Mouse (Mus musculus) cerebellum, adult 11 months (tissue): Measurements from ENCODE around the gene Chia1.
"Not testable (repeated sequence)": the region's sequence is repeated elsewhere in the genome, so short reads cannot be mapped to it uniquely, and the experiment has no call there.

Source experiments
- DNase-seq: peaks from one replicate; pipeline ENCODE4 v3.0.0; 2022

Gene Chia1

DNA sequence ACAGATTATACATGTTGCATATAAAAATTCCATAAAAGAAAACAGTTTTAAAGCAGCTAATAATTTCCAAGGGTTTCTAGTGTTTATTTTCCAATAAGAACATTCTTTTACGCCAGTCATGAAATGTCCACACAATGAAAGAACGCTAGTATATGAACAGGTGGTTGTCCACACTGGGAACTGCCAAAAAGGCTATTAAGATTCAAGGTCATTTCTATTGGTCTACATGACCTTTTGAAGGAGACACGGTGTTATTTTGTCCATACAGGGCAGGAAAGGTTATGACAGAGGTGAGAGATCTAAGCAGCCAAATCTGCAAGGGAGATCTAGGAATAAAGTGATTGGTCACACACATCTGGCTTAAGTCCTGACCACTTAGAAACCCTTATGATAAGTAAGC, at the start of gene Chia1:
Gene Chia1, plus strand, starts transcription at position 301 of the 400 bp plus-strand sequence.
- DNase-seq, result no peak

DNA sequence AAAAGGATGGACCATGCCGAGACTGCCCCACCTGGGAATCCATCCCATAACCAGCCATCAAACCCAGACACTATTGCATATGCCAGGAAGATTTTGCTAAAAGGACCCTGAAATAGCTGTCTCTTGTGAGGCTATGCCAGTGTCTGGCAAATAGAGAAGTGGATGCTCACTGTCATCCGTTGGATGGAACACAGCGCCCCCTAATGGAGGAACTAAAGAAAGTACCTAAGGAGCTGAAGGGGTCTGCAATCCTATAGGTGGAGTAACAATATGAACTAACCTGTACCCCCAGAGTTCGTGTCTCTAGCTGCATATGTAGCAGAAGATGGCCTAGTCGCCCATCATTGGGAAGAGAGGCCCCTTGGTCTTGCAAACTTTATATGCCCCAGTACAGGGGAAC, 45.3 kb upstream of the Chia1 start:
- not testable (repeated sequence) for DNase-seq

DNA sequence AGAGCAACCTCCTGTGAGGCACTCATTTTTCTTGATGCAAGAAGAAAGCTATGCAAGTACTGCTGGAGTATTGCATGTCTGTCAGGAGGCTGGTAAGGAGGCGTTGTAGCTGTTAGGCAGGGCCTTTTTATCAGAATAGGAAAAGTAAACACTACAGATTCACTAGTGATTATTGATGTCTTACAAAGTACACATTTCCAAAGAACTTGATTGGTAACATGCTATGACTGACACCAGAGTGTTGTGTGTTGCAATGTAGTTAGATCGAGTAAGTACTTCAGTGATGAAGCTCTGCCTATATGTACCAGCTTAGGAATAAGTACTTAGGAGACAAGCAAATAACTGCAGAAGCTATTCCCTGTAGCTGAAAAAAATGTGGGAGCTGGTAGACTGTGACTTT, 42.0 kb upstream of the Chia1 start:
- DNase-seq, result no peak

DNA sequence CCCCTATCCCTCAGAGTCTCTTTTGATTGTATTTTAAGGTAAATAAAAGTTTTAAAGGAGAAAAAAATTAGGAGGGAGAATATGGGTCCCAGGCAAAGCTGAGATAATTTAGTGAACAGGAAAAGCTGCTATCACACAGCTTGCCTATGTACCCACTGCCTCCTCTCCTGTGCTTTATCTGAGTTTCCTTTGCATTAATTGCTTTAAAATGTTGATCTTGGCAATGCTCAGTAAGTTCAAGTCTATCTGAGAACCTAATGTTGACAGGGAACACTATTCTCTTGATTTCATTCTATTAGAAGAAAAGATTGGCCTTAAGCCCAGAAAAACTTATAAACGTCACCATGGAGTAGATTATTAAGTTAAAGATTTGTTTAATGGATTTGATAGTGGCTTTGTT, 38.2 kb upstream of the Chia1 start:
- no peak for DNase-seq

DNA sequence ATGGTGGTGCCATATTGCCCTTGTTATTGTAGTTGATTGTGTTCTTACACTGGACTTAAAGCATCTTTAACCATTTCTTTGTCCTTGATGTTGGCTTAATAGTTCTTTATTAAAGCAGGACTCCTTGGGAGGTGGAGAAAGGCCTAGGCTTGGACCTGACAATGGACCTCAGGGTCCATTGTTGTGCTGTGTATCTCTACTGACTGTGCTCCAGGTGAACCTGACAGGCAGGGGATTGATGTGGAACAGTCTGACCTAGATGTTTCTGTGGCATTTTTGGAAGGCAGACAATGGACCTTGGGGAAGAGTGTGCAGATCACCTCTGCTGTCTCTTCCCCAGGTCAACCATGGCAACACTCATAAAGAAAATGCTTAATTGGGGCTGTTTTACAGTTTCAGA, 14.0 kb downstream of the Chia1 start:
- no peak for DNase-seq

DNA sequence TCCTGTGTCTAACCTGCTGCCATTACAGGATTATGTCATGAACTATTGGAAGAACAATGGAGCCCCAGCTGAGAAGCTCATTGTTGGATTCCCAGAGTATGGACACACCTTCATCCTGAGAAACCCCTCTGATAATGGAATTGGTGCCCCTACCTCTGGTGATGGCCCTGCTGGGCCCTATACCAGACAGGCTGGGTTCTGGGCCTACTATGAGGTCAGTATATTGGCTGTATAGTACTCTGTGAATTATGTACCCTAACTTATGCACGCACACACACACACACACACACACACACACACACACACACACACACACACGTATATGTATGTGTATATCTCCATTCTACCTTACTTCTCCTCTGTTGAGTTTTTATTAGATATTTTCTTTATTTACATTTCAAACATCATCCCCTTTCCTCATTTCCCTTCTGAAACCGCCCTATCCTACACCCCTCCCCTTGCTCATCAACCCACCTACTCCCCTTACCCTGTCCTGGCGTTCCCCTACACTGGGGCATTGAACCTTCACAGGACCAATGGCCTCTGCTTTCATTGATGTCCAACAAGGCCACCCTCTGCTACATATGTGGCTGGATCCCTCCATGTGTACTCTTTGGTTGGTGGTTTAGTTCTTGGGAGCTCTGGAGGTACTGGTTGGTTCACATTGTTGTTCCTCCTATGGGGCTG, 15.9 kb downstream of the Chia1 start:
- no peak for DNase-seq

DNA sequence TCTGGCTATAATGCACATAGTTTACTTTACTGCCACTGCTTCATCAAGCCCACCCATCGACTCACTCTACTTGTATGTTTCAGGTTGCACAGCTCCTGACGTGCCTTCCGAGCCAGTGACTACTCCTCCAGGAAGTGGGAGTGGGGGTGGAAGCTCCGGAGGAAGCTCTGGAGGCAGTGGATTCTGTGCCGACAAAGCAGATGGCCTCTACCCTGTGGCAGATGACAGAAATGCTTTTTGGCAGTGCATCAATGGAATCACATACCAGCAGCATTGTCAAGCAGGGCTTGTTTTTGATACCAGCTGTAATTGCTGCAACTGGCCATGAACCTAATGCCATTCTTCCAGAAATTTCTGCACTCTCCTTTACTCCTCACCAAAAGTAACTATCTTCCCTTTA, 18.7 kb downstream of the Chia1 start:
- DNase-seq, result peak; percentile 94

DNA sequence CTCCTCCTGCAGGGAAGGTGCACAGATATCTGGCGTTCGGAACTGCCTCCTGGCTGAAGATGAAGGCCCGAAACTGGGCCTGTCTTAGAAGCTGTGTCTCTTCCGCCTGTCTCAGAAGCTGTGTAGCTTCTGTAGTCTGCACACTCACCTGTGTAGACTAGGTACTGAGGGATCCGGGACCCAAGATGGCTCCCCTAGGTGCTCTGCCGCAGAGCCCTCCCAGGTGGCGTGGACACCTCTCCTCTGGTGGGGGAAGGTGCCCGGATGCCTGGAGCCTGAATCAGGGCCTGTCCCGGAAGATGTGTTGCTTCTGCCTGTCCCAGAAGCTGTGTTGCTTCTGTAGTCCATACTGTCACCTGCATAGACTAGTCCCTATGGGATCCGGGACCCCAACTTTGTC, 31.1 kb downstream of the Chia1 start:
- no peak for DNase-seq

DNA sequence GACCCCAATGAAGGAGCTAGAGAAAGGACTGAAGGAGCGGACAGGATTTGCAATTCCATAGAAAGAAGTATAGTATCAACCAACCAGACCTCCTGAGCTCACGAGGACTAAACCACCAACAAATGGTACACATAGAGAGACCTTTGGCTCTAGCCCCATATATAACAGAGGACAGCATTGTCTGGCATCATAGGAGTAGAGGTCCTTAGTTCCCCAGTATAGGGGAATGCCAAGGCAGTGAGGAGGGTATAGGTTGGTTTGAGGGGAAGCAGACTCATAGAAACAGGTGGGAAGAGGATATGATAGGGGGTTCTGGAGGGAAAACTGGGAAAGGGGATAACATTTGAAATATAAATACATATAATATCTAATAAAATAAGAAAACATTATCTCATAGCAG, 41.4 kb downstream of the Chia1 start:
- DNase-seq, result no peak

DNA sequence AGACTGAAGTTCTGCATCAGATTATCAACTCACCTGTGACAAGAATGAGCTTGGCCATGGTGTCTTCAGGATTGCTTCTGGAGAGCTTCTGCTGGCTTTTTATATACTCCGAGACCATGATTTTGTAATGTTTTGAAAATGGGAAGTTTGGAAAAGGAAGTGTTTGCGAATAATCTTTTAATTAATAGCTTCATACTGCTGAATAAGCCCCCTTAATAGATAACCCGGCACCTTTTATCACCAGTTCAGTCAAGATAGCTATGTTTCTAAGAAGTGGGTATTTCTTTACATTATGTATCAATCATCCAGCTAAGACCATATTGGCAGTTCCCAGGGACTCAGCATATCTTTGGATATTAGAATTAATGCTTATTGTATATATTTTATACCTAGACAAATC, 54.4 kb downstream of the Chia1 start, which contains the start of gene Chil3:
Gene Chil3, minus strand, starts transcription at position 101 of the 400 bp plus-strand sequence.
- no peak for DNase-seq

DNA sequence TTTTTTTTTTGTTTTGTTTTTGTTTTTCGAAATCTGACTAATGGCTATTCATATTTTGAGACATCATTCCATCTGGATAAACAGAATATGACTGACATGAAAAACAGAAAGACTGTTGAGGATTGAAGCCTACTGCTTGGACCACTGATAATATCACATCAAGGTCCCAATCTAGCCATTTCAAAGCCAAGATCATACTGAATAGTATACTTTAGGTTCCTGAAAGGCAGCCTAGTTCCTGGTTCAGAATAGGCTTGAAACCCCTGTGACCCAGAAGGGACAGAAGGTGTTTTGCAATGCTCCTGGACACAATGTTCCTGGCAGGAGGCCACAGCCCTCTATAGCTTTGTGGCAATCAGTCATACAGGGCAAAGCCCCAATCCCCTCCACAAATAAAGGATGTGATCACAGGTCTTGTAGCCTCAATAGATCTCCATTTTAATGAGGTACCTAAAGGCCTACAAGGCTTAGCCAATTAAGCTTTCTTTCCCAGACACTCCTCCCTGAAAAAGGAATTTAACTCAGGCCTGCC, 57.6 kb downstream of the Chia1 start:
- no peak for DNase-seq

DNA sequence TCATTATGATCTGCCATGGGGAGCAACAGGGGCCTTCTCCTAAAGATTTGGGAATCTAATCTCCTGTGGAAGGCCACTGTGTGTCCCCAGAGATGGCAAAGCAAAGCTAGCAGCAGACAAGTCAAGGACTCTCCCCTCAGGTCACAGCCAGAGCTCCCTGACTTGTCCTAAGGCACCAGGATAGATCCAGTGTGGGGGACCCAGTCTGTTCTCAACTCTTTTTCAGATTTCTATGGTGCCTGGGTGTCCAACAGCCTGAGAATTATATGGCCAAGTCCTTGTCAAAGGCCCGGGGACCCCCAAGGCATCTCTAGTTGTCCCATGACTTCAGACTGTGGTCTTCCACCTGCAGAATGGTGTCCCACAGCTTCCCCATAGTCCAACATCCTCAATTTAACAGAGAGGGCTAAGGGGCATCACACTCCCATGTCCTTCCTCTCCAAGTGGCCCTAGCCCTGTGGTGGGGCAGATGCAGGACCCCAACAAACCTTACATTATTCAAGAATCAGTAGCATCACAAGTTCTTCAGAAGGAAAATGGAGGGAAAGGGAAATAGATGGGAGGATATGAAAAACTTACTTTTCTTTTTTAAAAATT, 58.2 kb downstream of the Chia1 start:
- no peak for DNase-seq

DNA sequence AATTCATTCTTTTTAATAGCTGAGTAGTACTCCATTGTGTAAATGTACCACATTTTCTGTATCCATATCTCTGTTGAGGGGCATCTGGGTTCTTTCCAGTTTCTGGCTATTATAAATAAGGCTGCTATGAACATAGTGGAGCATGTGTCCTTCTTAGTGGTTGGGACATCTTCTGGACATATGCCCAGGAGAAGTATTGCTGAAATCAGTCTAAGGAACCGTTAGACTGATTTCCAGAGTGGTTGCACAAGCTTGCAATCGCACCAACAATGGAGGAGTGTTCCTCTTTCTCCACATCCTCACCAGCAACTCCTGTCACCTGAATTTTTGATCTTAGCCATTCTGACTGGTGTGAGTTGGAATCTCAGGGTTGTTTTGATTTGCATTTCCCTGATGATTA, 59.5 kb downstream of the Chia1 start:
- DNase-seq, result not testable (repeated sequence)

DNA sequence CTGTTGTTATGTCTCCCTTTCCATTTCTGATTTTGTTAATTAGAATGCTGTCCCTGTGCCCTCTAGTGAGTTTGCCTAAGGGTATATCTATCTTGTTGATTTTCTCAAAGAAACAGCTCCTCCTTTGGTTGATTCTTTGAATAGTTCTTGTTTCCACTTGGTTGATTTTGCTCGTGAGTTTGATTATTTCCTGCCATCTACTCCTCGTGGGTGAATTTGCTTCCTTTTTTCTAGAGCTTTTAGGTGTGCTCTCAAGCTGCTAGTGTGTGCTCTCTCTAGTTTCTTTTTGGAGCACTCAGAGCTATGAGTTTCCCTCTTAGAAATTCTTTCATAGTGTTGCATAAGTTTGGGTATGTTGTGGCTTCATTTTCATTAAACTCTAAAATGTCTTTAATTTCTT, 61.9 kb downstream of the Chia1 start:
- DNase-seq, result not testable (repeated sequence)

DNA sequence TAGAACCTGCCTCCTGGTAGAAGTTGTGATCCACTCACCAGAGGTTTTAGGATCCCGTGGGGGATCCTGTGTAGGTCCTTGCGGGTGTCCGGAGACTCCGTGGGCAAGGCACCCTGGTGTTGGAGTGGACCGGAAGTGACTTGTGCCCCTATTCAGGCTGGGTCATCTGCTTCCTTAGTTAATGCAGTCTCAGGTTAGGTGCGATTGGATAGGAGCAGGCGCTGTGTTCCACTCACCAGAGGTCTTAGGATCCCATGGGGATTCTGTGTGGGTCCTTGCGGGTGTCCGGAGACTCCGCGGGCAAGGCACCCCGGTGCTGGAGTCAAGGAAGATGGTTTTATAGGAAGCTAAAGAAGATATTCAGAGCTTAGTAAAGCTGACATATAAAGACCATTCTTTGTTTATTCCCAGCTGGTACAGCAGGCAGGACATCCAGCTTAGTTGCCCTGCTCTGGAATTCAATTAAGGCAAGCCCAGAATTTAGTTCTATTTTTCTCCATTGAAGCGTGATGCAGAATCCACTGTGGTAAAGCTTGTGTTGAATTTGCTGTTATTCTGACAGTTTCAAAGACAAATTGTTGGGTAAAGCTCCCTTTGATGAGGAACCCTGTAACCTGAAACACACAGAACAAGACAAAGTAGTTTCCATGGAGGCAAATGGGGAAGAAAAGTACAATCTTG, 64.6 kb downstream of the Chia1 start:
- no peak for DNase-seq
